Mouse (Mus musculus) cortical plate, adult 2 months (tissue): ENCODE measurements around the gene Gramd4.

ENCODE experiments used
- CTCF ChIP-seq: fragments of 200-500 bp; IDR thresholded peaks from 2 replicates; pipeline ENCODE4 v1.5.1; 2011; ENCODE audit warnings: mild to moderate bottlenecking, control low read depth, low read length; ENCODE audit not compliant: insufficient read depth; ENCODE audit errors: extremely low read depth
- POLR2A ChIP-seq: fragments of 200-500 bp; IDR thresholded peaks from 2 replicates; pipeline ENCODE4 v1.6.1; 2011; ENCODE audit warnings: mild to moderate bottlenecking, low read length, control low read depth; ENCODE audit not compliant: insufficient read depth; ENCODE audit errors: extremely low read depth

DNA sequence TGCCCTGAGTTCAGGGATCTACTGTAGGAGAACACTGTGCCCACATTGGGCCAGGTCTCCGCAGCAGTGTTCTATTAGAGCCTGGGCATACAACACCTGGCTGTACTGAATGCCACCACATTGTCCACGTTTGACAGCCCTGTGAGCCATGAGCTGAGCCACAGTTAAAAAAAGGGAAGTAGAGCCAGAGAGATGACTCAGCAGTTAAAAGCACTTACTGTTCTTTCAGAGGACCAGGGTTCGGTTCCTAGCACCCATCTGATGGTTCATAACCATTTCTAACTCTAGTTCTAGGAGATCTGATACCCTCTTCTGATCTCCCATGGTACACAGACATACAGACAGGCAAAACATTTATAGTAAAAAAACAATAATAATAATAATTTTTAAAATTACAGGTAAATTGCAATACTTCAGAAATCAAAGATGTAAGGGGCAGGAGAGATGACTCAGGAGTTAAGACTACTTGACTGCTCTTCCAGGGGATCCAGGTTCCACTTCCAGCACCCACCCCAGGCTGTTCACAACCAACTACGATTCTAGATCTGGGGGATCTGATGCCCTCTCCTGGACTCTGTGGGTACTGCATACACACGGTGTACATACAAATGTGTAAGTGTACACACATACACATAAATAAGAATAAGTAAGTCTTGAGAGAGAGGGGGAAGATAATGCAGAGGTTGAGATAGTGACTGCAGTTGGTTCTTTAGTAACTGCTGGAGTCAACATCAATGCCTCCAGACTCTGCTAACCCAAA is 38.6 kb upstream of the Gramd4 start:
- TF ChIP-seq CTCF = no peak
- TF ChIP-seq POLR2A = no peak
